Mouse (Mus musculus) C2C12 (cell line): ENCODE results near the gene Card11.

Experiments
- CEBPB ChIP-seq: IDR thresholded peaks from one replicate; pipeline ENCODE4 v1.6.1; 2011; ENCODE audit warnings: low read depth, mild to moderate bottlenecking, control low read depth, moderate library complexity
- CTCF ChIP-seq: IDR thresholded peaks from one replicate; pipeline ENCODE4 v1.5.1; 2011; ENCODE audit not compliant: control insufficient read depth, insufficient read depth, insufficient read length
- FOSL1 ChIP-seq: IDR thresholded peaks from one replicate; pipeline ENCODE4 v1.8.0; 2011; ENCODE audit warnings: mild to moderate bottlenecking, low read length; ENCODE audit not compliant: poor library complexity, insufficient read depth, severe bottlenecking
- MAX ChIP-seq: IDR thresholded peaks from one replicate; pipeline ENCODE4 v1.6.1; 2011; ENCODE audit warnings: mild to moderate bottlenecking, control low read depth
- MYOD1 ChIP-seq: IDR thresholded peaks from one replicate; pipeline ENCODE4 v1.6.1; 2011; ENCODE audit warnings: low read depth; ENCODE audit not compliant: control insufficient read depth, insufficient read length
- MYOG ChIP-seq: IDR thresholded peaks from one replicate; pipeline ENCODE4 v1.6.1; 2011; ENCODE audit not compliant: control insufficient read depth, insufficient read length; ENCODE audit errors: extremely low read depth
- USF1 ChIP-seq: IDR thresholded peaks from one replicate; pipeline ENCODE4 v1.6.1; 2011; ENCODE audit warnings: low read depth, mild to moderate bottlenecking, control low read depth, moderate library complexity

DNA sequence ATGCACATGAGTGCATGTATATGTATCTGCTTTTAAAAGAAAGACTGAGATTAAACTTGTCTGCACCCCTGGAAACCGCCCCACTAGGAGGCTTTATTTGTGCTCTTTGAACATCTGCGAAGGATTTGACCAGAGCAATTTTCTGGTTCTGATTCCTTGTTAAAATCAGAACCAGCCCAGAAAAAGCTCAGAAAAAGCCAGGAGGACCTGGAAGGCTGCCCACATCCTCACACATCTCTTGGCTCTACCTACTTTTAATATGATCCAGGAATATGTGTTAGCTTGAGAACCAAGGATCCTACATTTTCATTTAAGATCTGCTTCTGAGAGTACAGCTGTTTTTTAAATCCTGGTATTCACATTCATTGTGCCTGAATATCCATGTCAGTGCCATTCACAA, 29.0 kb upstream of the Card11 start:
- TF ChIP-seq CTCF = no peak
- no peak for TF ChIP-seq MYOG
- TF ChIP-seq MYOD1 = no peak
- TF ChIP-seq USF1 = no peak
- no peak for TF ChIP-seq MAX
- no peak for TF ChIP-seq CEBPB
- TF ChIP-seq FOSL1 = no peak
